Comparison of ENCODE assay signal across 24 mouse cellular contexts in the genomic region with DNA sequence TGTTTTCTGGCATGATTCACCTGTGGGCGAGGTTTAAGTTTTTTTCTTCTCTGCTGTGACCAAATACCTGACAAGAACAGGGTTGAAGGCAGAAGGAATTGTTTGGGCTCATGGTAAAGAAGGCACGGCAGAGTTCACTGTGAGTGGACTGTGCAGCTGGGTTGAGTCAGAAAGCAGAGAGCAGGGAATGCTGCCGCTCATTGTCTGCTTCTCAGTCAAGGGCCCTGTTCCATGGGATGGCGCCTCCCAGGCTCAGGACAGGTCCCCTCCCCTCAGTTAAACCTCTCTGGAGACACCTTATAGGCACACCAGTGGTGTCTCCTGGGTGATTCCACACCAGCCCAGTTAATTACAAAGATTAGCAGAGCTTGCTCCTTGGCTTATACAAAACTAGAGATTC. TPM values are rescaled to one million over a fixed set of nuclear protein-coding genes. Genes with fewer than 3 reads are reported as not detected.
DNase-seq lines count a peak whose midpoint lies in the region; ATAC-seq and TF ChIP-seq lines count a peak whose summit lies in the region.
"Had no signal": no experiment of that assay in that cellular context is flagged by ENCODE, and none has a peak within 500 bp of the region (broad histone marks: within the 10 kb centered on the region; RNA-seq: fewer than 3 reads in every experiment).

No protein-coding gene starts in this region.

- H3K27me3 ChIP-seq in intestine, embryonic 14.5 days (replicated peaks; ENCODE audit: control insufficient read depth, insufficient read depth, low read length): no peaks in the 10 kb centered on the region
- H3K27me3 ChIP-seq in intestine, postnatal 0 days (replicated peaks; ENCODE audit: control insufficient read depth, insufficient read depth, low read length): no peaks in the 10 kb centered on the region
- H3K27me3 ChIP-seq in midbrain, postnatal 0 days (ENCODE audit: insufficient read depth, low read length): no peaks in the 10 kb centered on the region
- H3K27me3 ChIP-seq in midbrain, embryonic 13.5 days: no peaks in the 10 kb centered on the region
- H3K27me3 ChIP-seq: embryonic facial prominence, embryonic 15.5 days; heart, embryonic 12.5 days had no signal

- H3K4me2 ChIP-seq in intestine, embryonic 14.5 days (ENCODE audit: low read length): no peak overlapping the region
- no peak overlapping the region for H3K4me2 ChIP-seq in intestine, postnatal 0 days (replicated peaks; ENCODE audit: low read depth)
- H3K4me2 ChIP-seq in midbrain, postnatal 0 days (ENCODE audit: low read depth, low read length, poor library complexity, severe bottlenecking): no peak overlapping the region
- H3K4me2 ChIP-seq in midbrain, embryonic 13.5 days (replicated peaks): no peak overlapping the region
- H3K4me2 ChIP-seq: embryonic facial prominence, embryonic 15.5 days; heart, embryonic 12.5 days; hindbrain, embryonic 14.5 days had no signal

- ATAC-seq in intestine, embryonic 14.5 days (replicated peaks; ENCODE audit: low FRiP score, low TSS enrichment, low read depth): no peak
- no peak for ATAC-seq in intestine, postnatal 0 days
- ATAC-seq in midbrain, postnatal 0 days (ENCODE audit: low FRiP score): no peak
- ATAC-seq in midbrain, embryonic 13.5 days: no peak
- ATAC-seq: CD4-positive, CD25-positive, alpha-beta regulatory T cell, adult 4 months; forebrain, embryonic 14.5 days had no signal

- peak; percentile 0 for DNase-seq in adrenal gland, adult 8-10 months
- DNase-seq in adrenal gland, adult 2 months: no peak
- peak; percentile 46 for DNase-seq in intestine, embryonic 14.5 days (ENCODE audit: low spot score)
- DNase-seq in midbrain, postnatal 0 days (ENCODE audit: low spot score): no peak
- DNase-seq: B cell, adult 2 months; cerebellum, adult 8-10 months; cerebellum, postnatal 14 days; embryo, embryonic 11 days; gastrocnemius, adult 2 months; gastrocnemius, postnatal 25 days had no signal

- H3K9me3 ChIP-seq in intestine, embryonic 14.5 days (ENCODE audit: control insufficient read depth, low read length): no peaks in the 10 kb centered on the region
- H3K9me3 ChIP-seq in intestine, postnatal 0 days (ENCODE audit: control insufficient read depth): no peaks in the 10 kb centered on the region
- no peaks in the 10 kb centered on the region for H3K9me3 ChIP-seq in midbrain, postnatal 0 days (ENCODE audit: low read length)
- H3K9me3 ChIP-seq in midbrain, embryonic 13.5 days: no peaks in the 10 kb centered on the region
- H3K9me3 ChIP-seq: embryonic facial prominence, embryonic 15.5 days; forebrain, embryonic 10.5 days; heart, embryonic 12.5 days; hindbrain, embryonic 10.5 days had no signal

- no peak overlapping the region for H3K4me3 ChIP-seq in intestine, embryonic 14.5 days (ENCODE audit: low read depth, low read length)
- H3K4me3 ChIP-seq in intestine, postnatal 0 days (ENCODE audit: low read depth, low read length): no peak overlapping the region
- H3K4me3 ChIP-seq in midbrain, postnatal 0 days (ENCODE audit: low read depth, low read length): no peak overlapping the region
- no peak overlapping the region for H3K4me3 ChIP-seq in midbrain, embryonic 13.5 days (replicated peaks)
- H3K4me3 ChIP-seq in macrophage (ENCODE audit: inconsistent target): no peak overlapping the region
- H3K4me3 ChIP-seq: embryonic facial prominence, embryonic 15.5 days; erythroblast, embryonic 14.5 days; forebrain, embryonic 10.5 days; gastrocnemius, adult 2 months; heart, embryonic 12.5 days; hindbrain, embryonic 10.5 days had no signal

- H3K9ac ChIP-seq in intestine, embryonic 14.5 days (ENCODE audit: low read length): no peak overlapping the region
- no peak overlapping the region for H3K9ac ChIP-seq in intestine, postnatal 0 days (ENCODE audit: low read depth, low read length)
- 0 out of 2 replicates have a peak overlapping the region, but pooled peaks have one; percentile 4 for H3K9ac ChIP-seq in midbrain, postnatal 0 days (replicated peaks; ENCODE audit: low read length, poor library complexity, severe bottlenecking)
- H3K9ac ChIP-seq in midbrain, embryonic 13.5 days (replicated peaks): no peak overlapping the region
- H3K9ac ChIP-seq: embryonic facial prominence, embryonic 15.5 days; heart, embryonic 12.5 days; hindbrain, embryonic 14.5 days had no signal

- WGBS in intestine, embryonic 14.5 days: 82% methylated on average over 4 of the region's 4 CpGs
- WGBS in intestine, postnatal 0 days: 81% methylated on average over 4 of the region's 4 CpGs
- WGBS in midbrain, postnatal 0 days: 71% methylated on average over 4 of the region's 4 CpGs
- 66% methylated on average over 4 of the region's 4 CpGs for WGBS in midbrain, embryonic 13.5 days
- 94% methylated on average over 4 of the region's 4 CpGs for WGBS in macrophage (ENCODE audit: missing documents)

- TF ChIP-seq CTCF in intestine, postnatal 0 days (IDR thresholded peaks at IDR 0.05; ENCODE audit: low read depth): no peak
- no peak for TF ChIP-seq CTCF in midbrain, postnatal 0 days (IDR thresholded peaks at IDR 0.05)

- H3K27ac ChIP-seq in intestine, embryonic 14.5 days (ENCODE audit: low read depth): no peak overlapping the region
- H3K27ac ChIP-seq in intestine, postnatal 0 days (ENCODE audit: low read depth, low read length): no peak overlapping the region
- no peak overlapping the region for H3K27ac ChIP-seq in midbrain, postnatal 0 days (ENCODE audit: low read depth, low read length)
- H3K27ac ChIP-seq in midbrain, embryonic 13.5 days: no peak overlapping the region
- H3K27ac ChIP-seq in macrophage: peak overlapping the region; percentile 95
- H3K27ac ChIP-seq: embryonic facial prominence, embryonic 15.5 days; forebrain, embryonic 10.5 days; gastrocnemius, adult 2 months; hindbrain, embryonic 14.5 days had no signal

- no peaks in the 10 kb centered on the region for H3K4me1 ChIP-seq in intestine, embryonic 14.5 days (replicated peaks; ENCODE audit: control insufficient read depth, insufficient read depth, low read length)
- no peaks in the 10 kb centered on the region for H3K4me1 ChIP-seq in intestine, postnatal 0 days (replicated peaks; ENCODE audit: control insufficient read depth, insufficient read depth, low read length)
- H3K4me1 ChIP-seq in midbrain, postnatal 0 days (ENCODE audit: insufficient read depth, low read length): no peaks in the 10 kb centered on the region
- no peaks in the 10 kb centered on the region for H3K4me1 ChIP-seq in midbrain, embryonic 13.5 days (replicated peaks)

- no peaks in the 10 kb centered on the region for H3K36me3 ChIP-seq in intestine, embryonic 14.5 days (ENCODE audit: control insufficient read depth, insufficient read depth, low read length)
- H3K36me3 ChIP-seq in intestine, postnatal 0 days (ENCODE audit: control insufficient read depth, insufficient read depth): no peaks in the 10 kb centered on the region
- no peaks in the 10 kb centered on the region for H3K36me3 ChIP-seq in midbrain, postnatal 0 days (ENCODE audit: insufficient read depth, low read length)
- H3K36me3 ChIP-seq in midbrain, embryonic 13.5 days: no peaks in the 10 kb centered on the region
- H3K36me3 ChIP-seq in macrophage (ENCODE audit: inconsistent target): no peaks in the 10 kb centered on the region
- H3K36me3 ChIP-seq: embryonic facial prominence, embryonic 15.5 days; forebrain, embryonic 10.5 days; G1E; heart, embryonic 12.5 days; hindbrain, embryonic 10.5 days had no signal

- H3K79me2 ChIP-seq in macrophage (ENCODE audit: inconsistent target): no peaks in the 10 kb centered on the region

RNA-seq across cellular contexts. Expression of a gene that starts 9.2 kb away (rescaled TPM):
- total RNA-seq in adrenal gland, adult 8-10 months (2022): 1 to 10 TPM; 4.0 to 6.7 (median 5.4) TPM
- 1 to 10 TPM; 2.8 to 3.1 TPM for total RNA-seq in adrenal gland, adult 2 months (2021)
- 3.1 and 7.4 TPM in 2 replicates for polyA plus RNA-seq in adrenal gland, adult 2 months (2012; rRNA removed)
- 0.12 and 0.15 TPM in 2 replicates for polyA plus RNA-seq in intestine, embryonic 14.5 days (2014; fragmentation: Nextera tagmentation; extraction: Ambion mirVana)
- 0.07 and 0.10 TPM in 2 replicates for polyA plus RNA-seq in intestine, postnatal 0 days (2015; fragmentation: Nextera tagmentation; extraction: Ambion mirVana)
- 33.2 and 35.6 TPM in 2 replicates for total RNA-seq in midbrain, postnatal 0 days (2014; rRNA removed)
- polyA plus RNA-seq in midbrain, postnatal 0 days (2015; fragmentation: Nextera tagmentation; extraction: Ambion mirVana): 2.4 TPM in 2 replicates
- polyA plus RNA-seq in midbrain, embryonic 13.5 days (2015; fragmentation: Nextera tagmentation; extraction: Ambion mirVana): 0.49 and 0.79 TPM in 2 replicates
- 1 to 10 TPM in 7 of 26 experiments, under 1 TPM in 16, not detected in 3; 0.31 to 2.4 (median 0.62) TPM for total RNA-seq in macrophage (2018; cell fraction: chromatin; rRNA removed)
- under 1 TPM in 24 of 26 experiments, not detected in 2; 0.07 to 0.26 (median 0.15) TPM for total RNA-seq in macrophage (2018; cell fraction: cytosol; rRNA removed)
- total RNA-seq in macrophage (2018; cell fraction: nucleus; rRNA removed): 1 to 10 TPM in 2 of 26 experiments, under 1 TPM in 12, not detected in 12; 0.23 to 1.5 (median 0.38) TPM
- 0.17 to 0.21 TPM (median 0.19 TPM) in 3 replicates for polyA plus RNA-seq in macrophage (2018)
- total RNA-seq: common myeloid progenitor, adult 5-6 weeks; G1E; granulocyte monocyte progenitor cell, adult 5-6 weeks had no signal
- polyA plus RNA-seq: erythroblast, embryonic 14.5 days; G1E; heart, embryonic 12.5 days had no signal

RNA-seq across cellular contexts. Expression of a gene that starts 9.6 kb away (rescaled TPM):
- total RNA-seq in adrenal gland, adult 8-10 months (2022): 10 to 100 TPM in 1 of 4 experiments, 1 to 10 TPM in 3; 6.5 to 10.4 (median 7.7) TPM
- 1 to 10 TPM; 4.1 to 8.3 TPM for total RNA-seq in adrenal gland, adult 2 months (2021)
- 7.6 and 7.8 TPM in 2 replicates for polyA plus RNA-seq in adrenal gland, adult 2 months (2012; rRNA removed)
- polyA plus RNA-seq in intestine, embryonic 14.5 days (2014; fragmentation: Nextera tagmentation; extraction: Ambion mirVana): 4.7 and 4.9 TPM in 2 replicates
- 2.0 and 2.5 TPM in 2 replicates for polyA plus RNA-seq in intestine, postnatal 0 days (2015; fragmentation: Nextera tagmentation; extraction: Ambion mirVana)
- 2.5 and 2.7 TPM in 2 replicates for total RNA-seq in midbrain, postnatal 0 days (2014; rRNA removed)
- polyA plus RNA-seq in midbrain, postnatal 0 days (2015; fragmentation: Nextera tagmentation; extraction: Ambion mirVana): 5.6 and 6.6 TPM in 2 replicates
- 4.8 and 6.8 TPM in 2 replicates for polyA plus RNA-seq in midbrain, embryonic 13.5 days (2015; fragmentation: Nextera tagmentation; extraction: Ambion mirVana)
- 10 to 100 TPM in 25 of 26 experiments, 1 to 10 TPM in 1; 6.5 to 82.5 (median 31.4) TPM for total RNA-seq in macrophage (2018; cell fraction: chromatin; rRNA removed)
- 10 to 100 TPM; 20.5 to 77.7 (median 44.0) TPM for total RNA-seq in macrophage (2018; cell fraction: cytosol; rRNA removed)
- total RNA-seq in macrophage (2018; cell fraction: nucleus; rRNA removed): 100 to 1,000 TPM in 2 of 26 experiments, 10 to 100 TPM in 23, 1 to 10 TPM in 1; 7.1 to 116 (median 41.1) TPM
- polyA plus RNA-seq in macrophage (2018): 73.4 to 159 TPM (median 94.3 TPM) in 3 replicates
- polyA plus RNA-seq: erythroblast, embryonic 14.5 days; G1E had no signal

RNA-seq across cellular contexts. Expression of a gene that starts 25.9 kb away (rescaled TPM):
- 10 to 100 TPM; 13.5 to 20.4 (median 17.0) TPM for total RNA-seq in adrenal gland, adult 8-10 months (2022)
- 10 to 100 TPM in 1 of 2 experiments, 1 to 10 TPM in 1; 8.9 to 16.1 TPM for total RNA-seq in adrenal gland, adult 2 months (2021)
- 19.6 and 24.4 TPM in 2 replicates for polyA plus RNA-seq in adrenal gland, adult 2 months (2012; rRNA removed)
- polyA plus RNA-seq in intestine, embryonic 14.5 days (2014; fragmentation: Nextera tagmentation; extraction: Ambion mirVana): 15.9 and 17.3 TPM in 2 replicates
- 12.9 and 16.6 TPM in 2 replicates for polyA plus RNA-seq in intestine, postnatal 0 days (2015; fragmentation: Nextera tagmentation; extraction: Ambion mirVana)
- total RNA-seq in midbrain, postnatal 0 days (2014; rRNA removed): 3.4 and 3.5 TPM in 2 replicates
- polyA plus RNA-seq in midbrain, postnatal 0 days (2015; fragmentation: Nextera tagmentation; extraction: Ambion mirVana): 4.5 and 4.7 TPM in 2 replicates
- polyA plus RNA-seq in midbrain, embryonic 13.5 days (2015; fragmentation: Nextera tagmentation; extraction: Ambion mirVana): 3.1 and 4.1 TPM in 2 replicates
- total RNA-seq in macrophage (2018; cell fraction: chromatin; rRNA removed): 100 to 1,000 TPM in 1 of 26 experiments, 10 to 100 TPM in 25; 20.0 to 106 (median 39.1) TPM
- 10 to 100 TPM; 12.0 to 39.3 (median 24.7) TPM for total RNA-seq in macrophage (2018; cell fraction: cytosol; rRNA removed)
- 10 to 100 TPM; 13.7 to 86.6 (median 34.0) TPM for total RNA-seq in macrophage (2018; cell fraction: nucleus; rRNA removed)
- 25.2 to 32.3 TPM (median 28.0 TPM) in 3 replicates for polyA plus RNA-seq in macrophage (2018)
- polyA plus RNA-seq: erythroblast, embryonic 14.5 days had no signal

Comparison
In these comparisons a context has a peak if more than half of its experiments do, and no peak if none do; other contexts are left out.
1. DNase-seq: peak in adrenal gland, adult 8-10 months (single experiment) and intestine, embryonic 14.5 days (single experiment); none in adrenal gland, adult 2 months (single experiment) and midbrain, postnatal 0 days (single experiment).